Mouse (Mus musculus) layer of hippocampus, adult 9-11 months (tissue): ENCODE measurements around the gene Opa1.

Source experiments
- DNase-seq: peaks from one replicate; pipeline ENCODE4 v3.0.0; 2022

Gene Opa1

DNA sequence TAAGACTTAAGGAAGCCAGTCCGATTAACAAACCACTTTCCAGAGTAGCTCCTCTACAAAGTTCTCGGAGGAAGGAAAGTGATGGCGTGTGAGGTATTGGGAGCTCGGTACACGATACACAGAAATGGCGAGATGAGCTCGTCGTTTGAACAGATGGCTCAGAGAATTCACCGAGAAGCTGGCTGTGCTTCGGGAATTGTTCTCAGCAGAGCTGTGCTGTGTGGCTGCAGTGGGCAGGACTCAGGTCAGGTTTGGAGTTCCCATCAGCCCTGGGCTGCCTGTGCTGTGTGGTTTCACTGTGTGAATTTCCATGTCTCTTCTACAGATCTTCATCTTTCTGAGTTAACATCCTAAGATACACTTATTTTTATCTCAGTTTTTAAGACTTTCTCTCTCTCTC lies 77.8 kb downstream of the Opa1 start:
- DNase-seq, result peak; percentile 32

DNA sequence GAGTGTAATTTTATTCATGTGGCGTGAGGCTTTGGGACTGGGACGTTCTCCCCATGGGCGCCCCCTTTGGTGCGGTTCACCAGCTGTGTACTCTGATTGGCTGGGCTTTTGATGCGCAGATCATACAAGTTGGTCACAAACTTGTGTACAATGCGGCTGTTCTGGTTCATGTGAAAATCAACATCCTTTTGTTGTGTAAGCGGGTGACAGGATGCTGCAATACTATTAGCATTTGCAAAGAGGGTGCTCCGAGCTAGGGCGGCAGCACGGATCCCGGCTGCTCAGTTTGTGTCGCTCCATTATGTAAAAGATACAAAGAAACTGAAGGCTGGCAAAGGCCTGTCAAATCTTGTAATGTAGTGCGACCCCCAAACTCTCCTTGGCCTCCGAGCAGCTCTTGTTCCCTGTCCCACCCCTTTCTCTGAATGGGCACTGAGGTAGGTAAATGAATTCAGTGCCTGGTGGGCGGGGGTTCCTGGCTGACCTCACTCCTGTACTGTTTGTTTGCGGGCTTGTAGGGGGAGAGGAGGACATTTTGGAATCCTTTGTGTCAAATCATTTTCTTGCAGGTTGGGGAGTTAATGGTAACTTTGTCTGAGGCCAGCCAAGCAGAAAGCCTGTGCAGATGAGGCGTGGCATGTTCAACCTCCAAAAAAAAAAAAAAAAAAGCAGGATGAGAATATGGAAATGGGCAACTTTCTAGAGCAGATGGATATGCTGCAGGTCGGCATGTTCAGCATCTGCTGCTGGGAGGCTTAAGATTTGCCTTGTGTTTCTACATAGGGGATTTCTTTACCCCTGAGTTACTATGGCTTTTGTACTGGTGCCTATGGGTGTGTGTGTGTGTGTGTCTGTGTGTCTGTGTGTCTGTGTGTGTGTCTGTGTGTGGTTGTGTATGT lies 78.8 kb downstream of the Opa1 start:
- peak; percentile 63 for DNase-seq

DNA sequence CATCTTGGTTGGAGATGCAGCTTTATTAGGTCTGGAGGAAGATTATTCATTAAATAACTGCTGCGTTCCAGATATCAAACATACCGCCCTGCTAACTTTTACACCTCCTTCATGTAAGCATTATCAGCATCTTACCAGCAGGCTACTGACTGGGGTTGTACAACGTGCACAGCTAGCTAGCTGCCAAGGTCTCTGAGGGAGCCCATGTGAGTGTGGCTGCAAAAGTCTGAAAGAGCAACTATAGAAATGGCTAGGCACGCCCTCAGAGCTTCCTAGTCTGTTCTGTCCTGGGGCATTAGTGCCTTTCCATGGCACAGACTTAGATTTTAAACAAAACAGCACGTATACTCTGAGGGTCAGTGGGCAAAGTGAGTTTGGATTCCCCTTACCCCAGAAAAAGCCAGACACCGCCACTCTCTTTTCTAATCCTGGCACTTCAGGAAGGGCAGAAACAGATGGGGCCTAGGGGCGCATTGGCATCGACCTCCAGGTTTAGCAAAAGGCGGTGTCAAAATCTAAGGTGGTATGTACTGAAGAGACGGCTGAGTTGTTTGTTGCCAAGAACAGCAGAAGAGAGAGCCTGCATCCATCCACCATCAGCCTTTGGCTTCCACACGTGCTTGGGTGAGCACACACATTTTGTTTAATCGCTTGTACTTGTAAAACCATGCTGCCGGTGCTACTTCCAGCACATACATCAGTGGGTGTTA lies 80.1 kb downstream of the Opa1 start:
- DNase-seq, result no peak

DNA sequence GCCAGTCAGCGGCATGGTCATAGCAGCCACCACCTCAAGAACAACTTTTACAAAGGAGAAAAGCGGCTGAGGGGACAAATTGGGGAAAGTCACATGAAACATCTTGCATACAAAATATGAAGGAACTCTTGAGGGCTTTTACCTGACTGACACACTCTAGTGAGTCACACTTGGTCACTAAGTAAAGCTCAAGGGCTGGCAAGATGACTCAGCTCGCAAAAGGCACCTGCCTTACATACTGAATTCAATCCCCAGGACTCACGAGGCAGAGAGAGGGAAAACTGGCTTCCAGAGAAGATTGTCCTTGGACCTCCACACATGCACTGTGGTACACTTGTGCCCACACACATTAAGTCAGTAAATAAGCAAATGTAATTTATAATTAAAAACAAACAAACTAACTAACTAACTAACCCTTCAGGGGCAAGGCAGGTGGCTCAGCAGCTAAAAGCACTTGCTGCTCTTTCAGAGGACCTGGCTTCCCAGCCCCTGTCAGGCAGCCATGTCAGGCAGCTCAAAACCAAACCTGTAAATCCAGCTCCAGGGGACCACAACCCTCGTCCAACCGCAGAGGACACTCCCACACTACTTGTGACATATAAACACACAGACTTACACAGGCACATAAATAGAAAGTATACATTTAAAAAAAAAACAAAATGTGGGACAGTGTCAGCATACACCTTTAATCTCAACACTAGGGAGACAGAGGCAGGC lies 84.1 kb downstream of the Opa1 start:
- no peak for DNase-seq

- DNase-seq, result no peak
Measured at GRCm38 (mm10) chr16:29664392-29664791, 85.3 kb downstream of the Opa1 start.

DNA sequence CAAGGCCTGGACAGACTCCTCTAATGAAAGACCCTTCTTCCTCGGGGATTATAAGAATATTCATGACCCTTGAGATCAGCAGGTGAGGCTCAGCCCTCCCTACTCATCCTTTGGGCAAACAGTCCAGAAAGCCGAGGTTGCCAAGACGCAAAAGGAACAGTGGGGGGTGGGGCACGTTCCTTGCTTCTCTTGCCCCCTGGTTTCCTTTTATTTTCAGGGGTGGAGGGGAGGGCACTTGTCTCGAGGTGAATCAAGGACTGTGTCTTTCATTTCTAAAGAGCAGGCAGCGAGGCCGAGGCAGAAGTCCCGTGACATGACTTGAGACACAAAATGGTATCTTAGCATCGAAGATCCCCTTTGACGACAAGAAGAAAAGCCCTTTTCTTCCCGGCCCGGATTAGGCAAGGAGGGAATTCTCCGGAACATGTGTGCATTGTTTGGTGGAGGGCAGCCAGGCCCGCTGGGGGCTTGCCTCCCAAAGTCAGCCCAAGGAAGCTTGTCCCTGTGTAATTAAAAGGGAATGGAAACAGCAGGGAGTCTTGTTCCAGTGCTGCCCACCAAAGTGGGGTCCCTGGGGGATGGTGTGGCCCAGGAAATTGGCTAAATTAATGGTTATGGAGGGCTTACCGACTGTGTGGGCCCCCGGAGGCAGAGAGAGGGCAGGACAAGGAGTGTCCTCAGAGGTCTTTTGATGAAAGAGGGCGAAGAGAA lies 88.0 kb downstream of the Opa1 start:
- DNase-seq, result no peak

DNA sequence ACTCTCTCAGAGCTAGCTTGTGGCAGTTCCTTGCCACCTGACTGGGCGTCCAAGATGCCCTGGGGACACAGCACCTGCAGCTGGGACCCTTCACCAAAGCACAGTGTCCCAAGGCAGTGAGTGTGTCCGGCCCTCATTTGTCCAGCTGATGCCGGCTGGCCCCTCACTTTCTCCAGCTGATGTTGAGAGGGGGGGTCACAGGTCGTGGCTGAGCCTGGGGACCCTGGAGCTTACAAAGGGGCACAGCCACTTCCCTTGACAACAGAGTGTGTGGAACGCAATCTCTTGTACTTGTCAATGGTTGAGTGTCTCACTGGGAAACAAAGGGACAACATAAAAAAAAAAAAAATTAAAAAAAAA lies 88.5 kb downstream of the Opa1 start:
- DNase-seq, result no peak

DNA sequence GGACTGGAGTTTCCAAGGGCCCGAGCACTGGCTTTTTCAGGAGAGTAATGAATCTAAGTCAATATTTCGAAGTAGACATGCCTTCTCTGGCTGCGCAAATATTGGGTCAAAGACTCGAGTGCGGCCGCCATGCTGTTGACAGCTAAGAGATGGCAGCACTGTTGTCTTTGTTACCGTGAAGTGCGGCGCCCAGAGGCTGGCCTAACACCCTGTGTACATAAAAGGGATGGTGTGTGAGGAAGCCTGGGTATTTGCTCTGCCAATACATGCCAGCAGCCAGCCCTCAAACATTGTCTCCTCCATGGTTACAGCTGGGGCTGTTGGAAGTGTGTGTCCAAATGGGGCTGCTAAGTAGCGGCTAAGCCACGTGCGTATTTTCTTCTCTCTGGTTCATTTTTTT lies 89.3 kb downstream of the Opa1 start:
- DNase-seq, result no peak

DNA sequence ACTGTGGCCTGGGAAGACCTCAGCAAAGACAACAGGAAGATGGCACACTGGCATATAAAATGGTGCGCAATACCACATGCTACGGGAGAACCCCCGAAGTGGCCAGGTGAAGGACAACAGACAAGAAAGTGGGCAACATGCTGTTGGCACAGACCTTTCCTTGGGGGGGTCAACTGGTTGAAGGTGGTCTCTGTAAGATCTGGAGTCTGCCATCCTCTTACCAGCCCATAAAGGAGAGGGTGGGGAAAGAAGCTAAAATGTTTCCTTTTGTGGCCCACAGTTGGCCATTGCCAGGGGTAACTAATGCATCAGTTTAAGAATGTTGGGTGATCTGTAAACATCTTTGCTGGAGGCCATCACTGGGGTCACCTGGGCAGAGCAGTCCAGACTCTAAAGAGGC lies 91.7 kb downstream of the Opa1 start:
- DNase-seq, result no peak

GRCm38 (mm10) chr16:29673230-29673629 lies 94.1 kb downstream of the Opa1 start:
- no peak for DNase-seq

- no peak for DNase-seq
Measured at GRCm38 (mm10) chr16:29679607-29680006, 100.5 kb downstream of the Opa1 start.

DNA sequence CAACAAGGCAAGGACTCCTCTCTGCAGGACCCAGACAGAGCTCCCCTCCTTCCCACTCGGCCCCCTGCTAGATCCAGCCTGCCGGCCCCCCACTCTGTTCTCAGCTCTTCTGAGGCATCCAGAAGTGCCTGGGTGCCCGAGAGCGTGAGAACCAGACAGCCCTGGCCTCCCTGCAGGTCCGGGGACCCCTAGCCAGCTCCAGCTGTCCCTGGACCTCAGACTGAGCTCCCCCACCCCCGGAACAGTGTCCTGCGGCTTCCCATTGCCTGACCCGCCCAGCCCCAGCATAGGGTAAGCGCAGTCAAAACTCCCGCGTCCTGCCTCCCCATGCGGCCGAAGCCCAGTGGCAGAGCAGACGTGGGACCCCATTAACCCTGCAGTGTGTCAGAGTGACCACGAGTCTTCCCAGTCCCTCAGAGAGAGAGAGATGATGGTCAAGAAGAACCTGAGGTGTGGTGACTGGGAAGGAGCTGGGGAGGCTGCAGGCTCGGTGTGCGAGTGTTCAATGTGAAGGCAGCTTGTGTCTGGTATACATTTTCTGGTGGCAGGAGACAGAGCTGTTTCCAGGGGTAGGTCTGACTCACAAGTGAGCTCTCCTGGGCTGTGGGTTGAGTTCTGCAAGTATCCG lies 101.5 kb downstream of the Opa1 start:
- DNase-seq, result no peak

- DNase-seq, result no peak
Measured at GRCm38 (mm10) chr16:29682555-29683431, 103.7 kb downstream of the Opa1 start.

- DNase-seq, result no peak
Measured at GRCm38 (mm10) chr16:29683563-29683962, 104.4 kb downstream of the Opa1 start.

GRCm38 (mm10) chr16:29684111-29684510 lies 105.0 kb downstream of the Opa1 start:
- no peak for DNase-seq

DNA sequence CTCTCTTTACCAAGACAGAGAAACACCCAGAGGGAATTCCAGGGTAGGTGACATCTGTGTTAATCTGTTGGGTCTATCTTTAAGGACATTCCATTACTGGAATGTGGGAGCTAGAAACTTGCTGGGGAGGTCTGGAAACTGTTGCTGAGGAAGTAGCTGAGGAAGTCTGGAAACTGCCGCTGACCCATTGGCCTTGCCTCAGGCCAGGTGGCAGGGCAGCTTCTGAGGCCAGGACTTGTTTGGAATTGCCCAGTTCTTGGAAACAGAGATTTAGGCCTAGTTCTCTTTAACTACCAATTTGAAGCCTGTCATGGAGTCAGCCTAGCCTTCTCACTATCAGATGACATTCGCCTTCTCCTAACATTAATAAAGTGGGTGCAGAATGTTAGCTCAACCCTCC lies 105.5 kb downstream of the Opa1 start:
- no peak for DNase-seq

DNA sequence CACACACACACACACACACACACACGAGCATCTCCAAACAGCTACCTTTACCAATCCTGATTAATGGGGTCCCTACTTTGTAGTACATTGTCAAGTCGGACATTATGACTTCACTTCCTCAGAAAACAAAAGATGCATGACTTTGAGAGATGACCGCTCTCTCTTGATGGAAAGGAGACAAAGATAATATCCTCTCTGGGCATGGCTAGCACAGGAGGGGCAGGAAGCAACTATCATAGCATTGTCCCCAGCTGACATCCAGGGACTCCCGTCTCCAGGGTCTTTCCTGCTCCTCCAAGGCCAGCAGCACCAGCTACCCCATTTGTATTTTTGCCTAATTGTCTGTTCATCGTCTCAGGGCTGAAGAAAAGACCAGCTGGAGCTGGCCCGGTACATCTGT lies 107.0 kb downstream of the Opa1 start:
- DNase-seq, result no peak

GRCm38 (mm10) chr16:29687987-29688885 lies 109.1 kb downstream of the Opa1 start:
- no peak for DNase-seq

GRCm38 (mm10) chr16:29689187-29689819 lies 110.2 kb downstream of the Opa1 start:
- DNase-seq, result no peak
